Mouse (Mus musculus) limb, embryonic 14.5 days (tissue): Measurements from ENCODE around the gene Ripk3. TPM values are rescaled to one million over a fixed set of nuclear protein-coding genes. Genes with fewer than 3 reads are reported as not detected.

Experiments
- ATAC-seq: fragments of 200-750 bp; cut with Nextera tagmentation; 2 replicates; pipeline ENCODE4 v1.8.0; 2017; ENCODE audit warnings: low read depth, moderate number of reproducible peaks, moderate TSS enrichment; ENCODE audit not compliant: low FRiP score
- DNase-seq: peaks from one replicate; pipeline ENCODE4 v3.0.0-alpha.2; 2015; ENCODE audit warnings: low spot score
- H3K27ac ChIP-seq: fragments of 300-500 bp; sonication (generic); replicated peaks from 2 replicates; pipeline ENCODE4 v1.5.1; 2014; ENCODE audit warnings: low read depth, mild to moderate bottlenecking, low read length, moderate library complexity, mixed read lengths
- H3K27me3 ChIP-seq: fragments of 300-500 bp; sonication (generic); 2 replicates; pipeline ENCODE4 v1.6.1; 2014; ENCODE audit warnings: low read length, mixed read lengths; ENCODE audit not compliant: control insufficient read depth, insufficient read depth
- H3K36me3 ChIP-seq: fragments of 300-500 bp; sonication (generic); 2 replicates; pipeline ENCODE4 v1.6.1; 2014; ENCODE audit warnings: mild to moderate bottlenecking, low read length, moderate library complexity, mixed read lengths; ENCODE audit not compliant: control insufficient read depth, insufficient read depth
- H3K4me1 ChIP-seq: fragments of 300-500 bp; sonication (generic); 2 replicates; pipeline ENCODE4 v1.6.1; 2014; ENCODE audit warnings: antibody characterized with exemption, low read length, mixed read lengths; ENCODE audit not compliant: control insufficient read depth, insufficient read depth
- H3K4me2 ChIP-seq: fragments of 300-500 bp; sonication (generic); replicated peaks from 2 replicates; pipeline ENCODE4 v1.6.1; 2014; ENCODE audit warnings: low read depth, mild to moderate bottlenecking, low read length, moderate library complexity; ENCODE audit not compliant: severe bottlenecking
- H3K4me3 ChIP-seq: fragments of 300-500 bp; sonication (generic); replicated peaks from 2 replicates; pipeline ENCODE4 v1.5.1; 2014; ENCODE audit warnings: low read length
- H3K9ac ChIP-seq: fragments of 300-500 bp; sonication (generic); 2 replicates; pipeline ENCODE4 v1.6.1; 2014; ENCODE audit warnings: mild to moderate bottlenecking, low read depth, low read length, moderate library complexity; ENCODE audit not compliant: severe bottlenecking
- H3K9me3 ChIP-seq: fragments of 300-500 bp; sonication (generic); 2 replicates; pipeline ENCODE4 v1.6.1; 2016; ENCODE audit warnings: low read length; ENCODE audit not compliant: control insufficient read depth
- POLR2A ChIP-seq: fragments of 200-500 bp; IDR thresholded peaks from 2 replicates; pipeline ENCODE4 v1.8.0; 2012; ENCODE audit warnings: inconsistent platforms, mild to moderate bottlenecking, moderate library complexity, borderline replicate concordance; ENCODE audit not compliant: insufficient read depth, insufficient read length; ENCODE audit errors: extremely low read depth
- WGBS: fragments of 180-500 bp; shearing (Covaris S2); extraction: QIAGEN DNeasy Blood & Tissue Kit; methylation state at CpG from one replicate; pipeline ENCODE4 v1.1.7; 2014; 5-methylcytosine and 5-hydroxymethylcytosine counted together
- polyA plus RNA-seq, 2 experiments: library from polyadenylated mRNA; depleted of rRNA in 1 of 2; stranded (reverse) in 1 of 2; unstranded in 1 of 2; fragments of >200 nt; fragmentation: Nextera tagmentation in 1 of 2; extraction: Ambion mirVana in 1 of 2; gene quantifications; 2 replicates each; pipeline versions ENCODE4 v1.2.1 to v1.2.3; 2012 to 2014

Ripk3 gene
- polyA plus RNA-seq, 2 experiments, result 30.5 to 35.9 TPM

GRCm38 (mm10) chr14:55782361-55782960 lies 6.2 kb downstream of the Ripk3 start:
- H3K4me2 ChIP-seq, result peak overlapping the region; percentile 81
- peak overlapping the region; percentile 49 for H3K4me3 ChIP-seq
- no peak for TF ChIP-seq POLR2A
- peak overlapping the region; percentile 65 for H3K27ac ChIP-seq
- peak overlapping the region; percentile 45 for H3K9ac ChIP-seq
- H3K27me3 ChIP-seq, result peaks cover 12% of the 10 kb centered on the region; the same call in 1 of the 2 replicates
- 37% methylated on average over 9 of the region's 9 CpGs for WGBS
- no peaks in the 10 kb centered on the region for H3K9me3 ChIP-seq
- no peak for DNase-seq
- ATAC-seq, result no peak
- H3K4me1 ChIP-seq, result peaks cover 19% of the 10 kb centered on the region
- H3K36me3 ChIP-seq, result peaks cover 14% of the 10 kb centered on the region; the same call in 1 of the 2 replicates

- peak; percentile 90 for DNase-seq
- Histone ChIP-seq H3K4me2 (peak overlapping the region; percentile 44), H3K9ac (no peak overlapping the region), H3K4me1 (peaks cover 19% of the 10 kb centered on the region), H3K4me3 (peak overlapping the region; percentile 15; the same call in 1 of the 2 replicates), H3K9me3 (no peaks in the 10 kb centered on the region), H3K27ac (no peak overlapping the region), H3K27me3 (peaks cover 5% of the 10 kb centered on the region; the same call in 1 of the 2 replicates), H3K36me3 (peaks cover 17% of the 10 kb centered on the region; the same call in 1 of the 2 replicates)
- 14% methylated on average over 14 of the region's 14 CpGs for WGBS
- ATAC-seq, result peak; percentile 59; the same call in 1 of the 2 replicates
- no peak for TF ChIP-seq POLR2A
These were observed 7.4 kb downstream of the Ripk3 start for GRCm38 (mm10) chr14:55781310-55781709.

- Histone ChIP-seq H3K36me3 (peaks cover 15% of the 10 kb centered on the region; the same call in 1 of the 2 replicates), H3K9ac (no peak overlapping the region), H3K4me2 (no peak overlapping the region), H3K4me3 (no peak overlapping the region), H3K27me3 (peaks cover 5% of the 10 kb centered on the region; the same call in 1 of the 2 replicates), H3K4me1 (peaks cover 19% of the 10 kb centered on the region), H3K27ac (no peak overlapping the region), H3K9me3 (no peaks in the 10 kb centered on the region)
- 81% methylated on average over 11 of the region's 11 CpGs for WGBS
- ATAC-seq (no peak), DNase-seq (no peak)
- TF ChIP-seq POLR2A, result no peak
These were observed 7.9 kb downstream of the Ripk3 start for GRCm38 (mm10) chr14:55780736-55781135.

GRCm38 (mm10) chr14:55779656-55780055 lies 9.0 kb downstream of the Ripk3 start:
- Histone ChIP-seq H3K9ac (no peak overlapping the region), H3K4me2 (no peak overlapping the region), H3K9me3 (no peaks in the 10 kb centered on the region), H3K36me3 (peaks cover 17% of the 10 kb centered on the region; the same call in 1 of the 2 replicates), H3K27ac (no peak overlapping the region), H3K4me1 (peaks cover 19% of the 10 kb centered on the region), H3K27me3 (no peaks in the 10 kb centered on the region), H3K4me3 (no peak overlapping the region)
- no peak for TF ChIP-seq POLR2A
- 60% methylated on average over 16 of the region's 16 CpGs for WGBS
- ATAC-seq (no peak), DNase-seq (no peak)

GRCm38 (mm10) chr14:55778686-55779085 lies 10.0 kb downstream of the Ripk3 start:
- H3K36me3 ChIP-seq, result peaks cover 21% of the 10 kb centered on the region; the same call in 1 of the 2 replicates
- ATAC-seq (no peak), DNase-seq (no peak)
- no peaks in the 10 kb centered on the region for H3K9me3 ChIP-seq
- H3K27ac ChIP-seq, result no peak overlapping the region
- H3K4me1 ChIP-seq, result peaks cover 15% of the 10 kb centered on the region
- WGBS, result 90% methylated on average over 15 of the region's 15 CpGs
- H3K4me3 ChIP-seq, result no peak overlapping the region
- H3K27me3 ChIP-seq, result no peaks in the 10 kb centered on the region
- no peak overlapping the region for H3K9ac ChIP-seq
- no peak overlapping the region for H3K4me2 ChIP-seq
- TF ChIP-seq POLR2A, result no peak
